Mouse (Mus musculus): ENCODE results near the gene Chad. TPM values are rescaled to one million over a fixed set of nuclear protein-coding genes. Genes with fewer than 3 reads are reported as not detected.

The Chad gene
- total RNA-seq (2021), result 10 to 100 TPM; 12.6 to 25.2 TPM
- long read RNA-seq, experiment 1, transcript Chad-201 (4 exons, 1,680 nt), result major isoform, 18 of 20 reads
- long read RNA-seq, experiment 1, partial matches to known transcripts, result 0 of 20 reads
- long read RNA-seq, experiment 1, other reads (novel, unspliced or antisense), result 2 of 20 reads
- long read RNA-seq, experiment 2, transcript Chad-201 (4 exons, 1,680 nt), result major isoform, 14 of 14 reads
- long read RNA-seq, experiment 2, partial matches to known transcripts, result 0 of 14 reads
- long read RNA-seq, experiment 2, other reads (novel, unspliced or antisense), result 0 of 14 reads

GRCm38 (mm10) chr11:94564437-94565150 is at the start of gene Chad:
Gene Chad, plus strand, starts transcription at chr11:94565047.
- no peak for DNase-seq (ENCODE audit: low spot score)

GRCm38 (mm10) chr11:94521219-94521843 is 43.5 kb upstream of the Chad start, which contains the start of gene Mycbpap:
Gene Mycbpap, minus strand, starts transcription at chr11:94521742.
- DNase-seq (ENCODE audit: low spot score), result peak; percentile 24

DNA sequence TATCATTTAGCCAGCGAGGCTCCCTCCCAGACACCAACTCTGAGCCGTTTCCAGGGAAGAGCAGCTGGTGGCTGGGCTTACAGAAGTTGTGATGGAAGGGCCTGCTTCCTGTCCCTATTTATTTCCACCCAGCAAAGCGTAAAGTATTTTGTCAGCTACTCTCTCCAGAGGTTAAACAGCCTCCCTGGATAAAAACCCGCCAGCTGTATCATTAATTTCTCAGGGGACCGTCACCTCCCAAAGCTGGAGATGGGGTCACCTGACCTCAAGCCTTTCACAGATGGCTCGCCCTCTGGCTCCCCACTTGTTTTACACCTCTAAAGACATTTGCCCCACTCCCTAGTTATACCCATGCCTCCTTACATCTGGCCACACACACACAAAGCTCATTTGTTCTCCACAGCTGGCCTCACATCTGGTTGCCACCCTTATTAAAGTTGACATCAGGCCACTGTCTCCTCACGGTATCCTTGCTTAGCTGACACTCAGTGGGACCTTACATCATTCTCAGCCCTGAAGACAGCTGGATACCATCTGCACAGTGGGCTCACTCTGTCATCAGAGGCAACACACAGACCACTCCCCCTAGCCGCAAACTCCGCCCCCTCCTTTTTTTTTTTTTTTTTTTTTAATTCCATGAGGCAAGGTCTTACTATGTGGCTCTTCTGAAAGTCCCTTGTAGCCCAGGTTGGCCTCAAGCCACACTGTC is 38.5 kb upstream of the Chad start:
- DNase-seq (ENCODE audit: low spot score), result no peak

DNA sequence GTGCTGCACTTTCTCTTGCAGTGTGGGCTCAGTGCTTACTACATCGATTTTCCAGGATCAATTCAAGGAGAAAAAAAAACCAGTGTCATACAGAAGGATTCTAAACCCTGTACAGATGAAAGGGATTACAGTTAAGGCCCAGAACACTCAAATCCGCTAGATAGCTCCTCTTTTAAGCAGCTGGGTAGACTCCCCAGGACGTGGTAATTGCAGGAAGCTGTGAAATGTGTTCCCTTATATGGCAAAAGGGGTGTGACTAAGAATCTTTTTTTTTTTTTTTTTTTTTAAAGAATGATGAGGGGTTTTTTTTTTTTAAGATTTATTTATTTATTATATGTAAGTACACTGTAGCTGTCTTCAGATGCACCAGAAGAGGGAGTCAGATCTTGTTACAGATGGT is 36.0 kb upstream of the Chad start:
- no peak for DNase-seq (ENCODE audit: low spot score)

DNA sequence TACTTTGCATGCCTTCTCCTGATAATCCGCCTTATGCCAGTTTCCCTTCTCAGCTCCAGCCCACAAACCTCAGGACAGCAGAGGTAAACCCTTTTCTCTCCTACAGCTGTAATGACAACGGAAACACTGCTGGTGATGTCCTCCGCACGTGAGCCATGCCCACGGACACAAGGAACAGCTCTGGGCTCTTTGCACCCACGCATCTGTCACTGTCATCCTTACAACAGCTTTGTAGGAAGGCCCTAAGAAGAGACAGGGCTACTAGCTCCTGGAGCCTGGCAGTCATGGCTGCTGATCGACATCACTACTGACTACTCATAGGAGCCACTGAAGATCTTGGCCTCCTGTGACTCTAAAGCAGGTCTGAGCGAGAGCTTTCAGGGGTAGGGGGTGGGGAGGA is 31.7 kb upstream of the Chad start:
- DNase-seq (ENCODE audit: low spot score), result no peak

DNA sequence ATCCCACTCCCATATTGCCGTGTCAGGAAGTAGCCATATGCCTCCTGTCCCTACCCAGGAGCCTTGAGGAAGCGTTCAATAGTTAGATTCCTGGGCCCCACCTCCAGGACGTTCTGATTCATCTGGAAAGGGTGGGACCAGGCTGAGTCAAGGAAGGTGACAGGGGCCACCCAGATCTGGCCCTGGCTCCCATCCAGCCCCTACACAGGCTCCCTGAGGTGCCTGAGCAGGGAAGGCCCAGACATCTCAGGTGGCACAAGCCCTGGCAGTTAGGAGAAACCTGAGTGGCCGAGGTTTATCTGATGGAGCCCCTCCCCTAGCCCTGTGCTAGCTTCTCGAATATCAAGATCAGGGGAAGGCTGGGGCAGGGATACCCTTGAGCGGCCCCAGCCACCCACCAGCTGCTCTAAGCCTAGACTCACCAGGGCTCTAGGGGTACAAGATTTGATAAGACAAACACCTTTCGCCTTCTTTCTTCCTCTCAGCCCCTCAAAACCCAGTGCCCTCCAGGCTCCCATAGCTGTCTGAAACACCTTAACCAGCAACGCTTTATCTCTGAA is 26.0 kb upstream of the Chad start:
- no peak for DNase-seq (ENCODE audit: low spot score)

DNA sequence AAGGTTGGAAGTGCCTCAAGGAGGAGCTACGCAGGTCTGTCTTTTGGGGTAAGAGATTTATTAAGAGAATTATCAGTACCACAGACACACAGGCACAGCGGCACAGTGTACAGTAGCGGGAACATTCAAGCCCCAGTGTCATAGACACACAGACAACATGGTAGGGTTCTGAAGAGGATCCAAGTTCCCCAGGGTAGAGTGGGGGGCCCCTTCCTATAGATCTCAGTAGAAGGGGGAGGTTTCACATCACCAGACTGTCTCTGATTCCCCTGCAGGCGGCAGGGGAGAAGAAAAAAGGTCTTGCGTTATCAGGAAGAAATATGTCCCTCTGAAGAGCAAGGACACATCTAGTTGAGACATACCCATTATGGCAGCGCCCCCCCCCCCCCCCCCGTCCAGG is 25.1 kb upstream of the Chad start:
- no peak for DNase-seq (ENCODE audit: low spot score)

- DNase-seq (ENCODE audit: low spot score), result no peak
These were observed 22.4 kb upstream of the Chad start for GRCm38 (mm10) chr11:94542400-94542799.

- no peak for DNase-seq (ENCODE audit: low spot score)
These were observed 21.5 kb upstream of the Chad start for GRCm38 (mm10) chr11:94543344-94543743.

DNA sequence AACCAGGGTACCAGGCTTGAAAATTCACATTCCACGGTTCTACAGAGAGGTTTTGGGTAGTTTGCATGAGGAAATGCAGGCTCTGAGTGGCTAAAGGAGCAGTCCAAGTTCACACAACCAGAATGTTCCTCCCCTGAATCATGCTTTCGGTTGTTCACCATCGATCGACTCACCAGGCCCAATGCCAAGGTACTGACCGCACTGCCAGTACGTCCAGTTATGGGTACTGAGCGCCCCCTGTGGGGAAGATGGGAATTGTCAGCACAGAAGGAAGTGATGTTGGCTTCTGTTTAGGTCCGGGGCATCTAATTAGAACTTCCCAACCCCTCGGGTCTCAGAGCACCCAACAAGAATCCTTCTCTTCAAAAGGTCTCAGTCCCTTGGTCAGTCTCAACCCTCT is 20.9 kb upstream of the Chad start:
- DNase-seq (ENCODE audit: low spot score), result peak; percentile 96

DNA sequence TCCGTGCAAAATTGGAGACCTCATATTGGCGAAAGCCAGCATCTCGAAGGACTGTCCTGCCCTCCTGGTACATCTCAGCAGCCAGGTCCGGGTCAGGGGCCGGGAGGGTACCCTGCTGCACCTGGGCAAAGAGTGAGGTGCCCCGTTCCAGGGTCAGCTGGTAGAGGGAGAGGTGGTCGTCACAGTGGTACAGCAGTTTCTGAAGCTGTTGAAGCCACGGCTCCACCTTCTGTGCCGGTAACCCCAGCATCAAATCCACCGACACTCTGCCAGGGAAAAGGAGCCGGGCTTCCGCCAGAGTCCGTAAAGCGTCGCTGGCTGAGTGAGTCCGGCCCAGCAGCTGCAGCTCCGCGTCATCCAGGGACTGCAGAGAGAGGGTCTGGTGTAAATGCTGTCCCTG is 20.4 kb upstream of the Chad start:
- no peak for DNase-seq (ENCODE audit: low spot score)

DNA sequence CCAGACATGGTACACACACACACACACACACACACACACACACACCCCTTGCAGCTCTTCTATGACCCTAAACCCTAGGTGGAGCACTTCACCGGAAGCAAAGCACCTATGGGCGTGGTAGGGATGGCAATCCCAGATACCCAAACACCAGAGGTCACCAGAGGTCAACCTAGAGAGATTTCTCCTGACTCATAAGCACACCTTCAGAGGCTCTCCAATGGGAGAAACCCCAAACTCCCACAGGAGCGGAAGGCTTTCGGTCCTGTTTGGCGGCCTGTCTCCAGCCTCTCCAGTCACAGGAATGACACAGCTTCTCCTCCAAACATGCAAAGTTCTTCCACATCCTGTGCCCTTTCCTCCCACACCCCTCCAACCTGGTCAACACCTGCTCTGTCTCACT is 18.5 kb upstream of the Chad start:
- no peak for DNase-seq (ENCODE audit: low spot score)

GRCm38 (mm10) chr11:94547271-94547670 is 17.6 kb upstream of the Chad start:
- no peak for DNase-seq (ENCODE audit: low spot score)

DNA sequence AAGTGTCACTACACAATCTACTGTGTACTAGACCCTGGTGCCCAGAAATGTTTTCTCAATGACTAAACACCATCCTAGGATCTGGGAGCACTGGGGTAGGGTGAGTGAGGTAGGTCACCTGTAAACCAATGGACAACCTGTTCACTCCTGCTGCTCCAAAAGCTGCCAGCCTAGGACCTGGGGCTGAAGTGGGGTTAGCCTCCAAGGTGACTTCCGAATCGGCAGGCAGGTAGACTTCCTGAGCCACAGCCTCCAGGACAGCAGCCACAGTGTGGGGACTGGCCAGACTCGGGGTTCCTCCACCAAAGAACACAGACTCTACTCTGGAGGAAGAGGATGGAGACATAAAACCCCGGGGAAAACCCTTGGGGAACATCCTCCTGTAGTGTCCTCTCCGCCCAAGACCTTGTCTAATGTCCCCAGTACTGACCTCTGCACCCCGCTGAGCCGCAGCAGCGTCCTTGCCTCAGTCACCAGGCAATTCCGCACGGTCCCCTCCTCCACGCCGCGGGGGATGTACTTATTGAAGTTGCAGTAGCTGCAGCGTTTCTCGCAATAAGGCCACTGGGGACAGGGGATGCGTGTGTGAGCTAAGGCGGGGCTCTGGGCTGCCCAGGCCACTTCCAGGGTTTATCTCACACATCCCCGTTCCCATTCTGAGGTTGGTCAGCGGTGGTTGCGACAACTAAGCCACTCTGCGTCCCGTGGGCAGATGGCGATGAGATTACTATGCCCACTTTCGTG is 16.6 kb upstream of the Chad start:
- DNase-seq (ENCODE audit: low spot score), result peak; percentile 26

DNA sequence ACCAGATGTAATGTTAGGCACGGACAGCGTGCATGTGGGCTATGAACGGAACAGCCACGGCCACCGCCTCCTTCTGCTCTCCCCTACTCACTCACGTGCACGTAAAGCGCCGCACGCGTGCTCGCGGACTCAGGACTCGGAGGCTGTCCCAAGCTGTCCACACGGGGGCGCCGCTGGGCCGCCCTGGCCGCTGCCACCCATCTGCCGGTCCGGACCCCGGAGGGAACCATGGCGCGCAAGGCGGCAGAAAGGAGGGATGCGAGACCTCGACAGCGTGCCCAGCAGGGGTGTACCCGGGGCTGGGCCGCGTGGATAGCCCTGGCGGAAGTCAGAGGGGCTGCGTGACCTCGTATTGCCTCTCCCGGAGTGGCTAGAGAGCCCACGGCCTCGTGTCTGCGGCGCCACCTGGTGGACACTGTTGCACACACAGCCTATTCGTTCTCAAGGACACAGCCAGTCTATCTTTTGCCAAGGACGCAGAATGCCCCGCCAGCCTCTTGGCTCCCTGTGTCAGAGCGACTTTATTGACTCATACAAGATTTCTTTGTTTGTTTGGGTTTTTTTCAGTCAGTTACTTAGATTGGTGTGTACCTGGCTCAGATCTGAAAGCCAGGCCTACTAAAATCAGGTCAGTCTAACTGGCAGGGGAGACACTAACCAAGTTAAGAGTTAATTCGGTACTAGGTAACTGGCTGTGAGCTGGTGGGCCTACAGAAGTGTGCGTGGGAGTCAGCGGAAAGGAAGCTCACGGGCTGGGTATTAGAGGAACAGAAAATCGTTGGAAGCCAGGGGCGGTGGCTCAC is 15.8 kb upstream of the Chad start, which contains the start of gene Rsad1:
Gene Rsad1, minus strand, starts transcription at position 368 of the 803 bp plus-strand sequence.
- peak; percentile 96 for DNase-seq (ENCODE audit: low spot score)

GRCm38 (mm10) chr11:94549691-94550441 is 15.0 kb upstream of the Chad start:
- DNase-seq (ENCODE audit: low spot score), result no peak

DNA sequence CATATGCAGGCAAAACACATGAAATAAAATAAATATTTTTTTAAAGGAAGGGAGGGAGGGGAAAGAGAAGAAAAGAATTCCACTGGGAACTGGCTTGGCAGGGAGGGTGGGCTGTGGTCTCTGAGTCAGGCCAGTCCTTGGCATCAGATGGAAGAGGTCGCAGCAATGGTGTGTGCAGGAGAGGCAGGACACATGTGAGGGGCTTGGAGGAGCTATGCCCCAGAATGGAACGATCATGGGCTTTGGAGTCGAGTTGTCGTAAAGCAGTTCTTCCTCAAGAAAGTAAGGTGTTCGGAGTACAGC is 14.5 kb upstream of the Chad start:
- DNase-seq (ENCODE audit: low spot score), result no peak

DNA sequence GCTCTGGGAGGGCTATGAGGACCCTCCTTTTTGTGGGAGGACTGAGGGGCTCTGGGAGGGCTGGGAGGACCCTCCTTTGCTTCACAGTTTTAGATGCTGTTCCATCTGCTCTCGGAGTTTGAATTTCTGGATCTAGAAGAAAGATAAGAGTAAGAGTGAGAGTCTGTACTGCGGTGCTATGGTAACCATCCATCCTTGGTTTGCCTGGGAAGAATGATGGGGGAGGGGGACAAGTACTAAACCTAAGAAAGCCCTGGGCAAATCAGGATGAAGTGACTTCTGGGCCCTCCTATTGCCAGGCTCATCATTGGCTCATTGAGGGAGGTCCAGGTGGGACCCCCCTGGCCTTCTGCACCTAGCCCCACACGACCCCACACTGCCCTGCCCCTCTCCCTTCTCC is 6.6 kb upstream of the Chad start:
- DNase-seq (ENCODE audit: low spot score), result no peak

DNA sequence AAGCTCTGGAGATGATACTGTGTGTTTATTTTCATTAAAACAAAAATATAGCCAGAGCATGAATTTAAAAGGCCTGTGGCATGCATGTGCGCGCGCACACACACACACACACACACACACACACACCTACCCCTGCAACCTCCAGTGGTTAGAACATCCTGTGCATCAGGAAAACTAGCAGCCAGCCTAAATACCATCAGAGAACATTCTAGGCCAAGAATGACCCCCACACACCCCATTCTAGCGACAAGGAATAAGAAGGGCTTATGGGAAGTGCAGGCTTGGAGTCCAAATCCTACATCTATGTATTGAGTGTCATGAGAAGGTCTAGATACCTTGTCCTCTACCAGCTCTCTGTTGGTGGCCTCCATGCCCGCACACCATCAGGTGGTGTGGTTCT is 1.5 kb upstream of the Chad start:
- DNase-seq (ENCODE audit: low spot score), result no peak

DNA sequence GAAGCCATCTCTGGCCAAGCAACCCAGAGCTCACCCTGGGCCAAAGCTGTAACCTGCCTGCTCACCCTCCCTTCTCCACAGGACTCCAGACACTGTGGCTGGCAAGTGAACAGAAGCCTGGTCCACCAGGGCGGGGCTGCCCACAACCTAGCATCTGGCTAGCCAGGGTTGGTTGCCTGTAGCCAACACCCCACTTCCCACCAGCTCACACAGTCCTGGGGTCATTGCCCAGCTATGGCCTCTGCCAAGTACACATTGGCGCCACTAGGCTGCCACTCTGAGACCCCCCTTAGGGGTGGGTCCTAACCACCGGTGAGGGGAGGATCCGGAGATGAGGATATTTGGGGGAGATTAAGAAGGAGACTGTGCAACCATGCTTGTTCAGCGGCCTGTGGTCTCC is 1.0 kb upstream of the Chad start:
- no peak for DNase-seq (ENCODE audit: low spot score)

Measured in gastrocnemius, adult 18-20 months (tissue).